Comparison of ENCODE assay signal across 22 mouse cellular contexts in the genomic region with DNA sequence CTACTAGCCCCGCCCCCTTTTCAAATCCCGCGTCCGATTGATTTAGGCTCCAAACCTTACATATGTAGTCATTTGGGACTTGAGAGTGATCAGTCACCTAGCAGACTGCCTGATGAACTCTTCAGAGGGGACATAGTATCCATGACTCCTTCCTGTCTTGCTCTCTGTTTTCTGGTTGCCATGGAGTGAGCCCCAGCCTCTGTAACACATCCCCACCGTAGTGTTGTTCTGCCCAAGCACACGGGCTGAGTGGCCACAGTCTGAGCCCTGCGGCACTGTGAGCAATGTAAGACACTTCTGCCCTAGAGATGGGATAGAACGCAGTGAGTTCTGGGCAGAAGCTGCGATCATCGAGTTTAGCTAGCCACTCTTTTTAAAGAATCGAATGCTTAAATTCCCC.
"Had no signal": no experiment of that assay in that cellular context is flagged by ENCODE, and none has a peak within 500 bp of the region (broad histone marks: within the 10 kb centered on the region; RNA-seq: fewer than 3 reads in every experiment).

No protein-coding gene starts in this region.

- H3K9me3 ChIP-seq: kidney, embryonic 15.5 days; lung, embryonic 15.5 days; megakaryocyte, embryonic 14.5 days; midbrain, embryonic 10.5 days; midbrain, embryonic 13.5 days; neural tube, embryonic 13.5 days; stomach, embryonic 15.5 days had no signal

- H3K27me3 ChIP-seq: lung, embryonic 15.5 days; midbrain, embryonic 13.5 days; neural tube, embryonic 13.5 days; stomach, embryonic 15.5 days had no signal

- DNase-seq: kidney, adult 11 months; kidney, adult 8-10 months; kidney, postnatal 10 days; kidney, postnatal 36 days; layer of hippocampus, postnatal 36 days; lung, postnatal 10 days; lung, postnatal 36 days; retina, postnatal 1 day; right cerebral cortex, postnatal 25 days; spleen, adult 18-20 months; thymus, postnatal 25 days had no signal

- H3K4me2 ChIP-seq: kidney, embryonic 15.5 days; lung, embryonic 15.5 days; midbrain, embryonic 13.5 days; neural tube, embryonic 13.5 days; stomach, embryonic 15.5 days had no signal

- H3K4me3 ChIP-seq: kidney, embryonic 15.5 days; left cerebral cortex, adult 2 months; lung, embryonic 15.5 days; megakaryocyte, embryonic 14.5 days; midbrain, embryonic 10.5 days; midbrain, embryonic 13.5 days; myocyte; neural tube, embryonic 13.5 days; stomach, embryonic 15.5 days had no signal

- H3K4me1 ChIP-seq: kidney, embryonic 15.5 days; megakaryocyte, embryonic 14.5 days; midbrain, embryonic 10.5 days; midbrain, embryonic 13.5 days; neural tube, embryonic 13.5 days had no signal

- H3K27ac ChIP-seq: kidney, embryonic 15.5 days; left cerebral cortex, adult 2 months; liver, embryonic 14.5 days; lung, embryonic 15.5 days; midbrain, embryonic 10.5 days; midbrain, embryonic 13.5 days; neural tube, embryonic 13.5 days; stomach, embryonic 15.5 days had no signal

- H3K9ac ChIP-seq: kidney, embryonic 15.5 days; liver, embryonic 14.5 days; lung, embryonic 15.5 days; midbrain, embryonic 13.5 days; neural tube, embryonic 13.5 days; stomach, embryonic 15.5 days had no signal

- H3K36me3 ChIP-seq: kidney, embryonic 15.5 days; lung, embryonic 15.5 days; midbrain, embryonic 10.5 days; midbrain, embryonic 13.5 days; neural tube, embryonic 13.5 days; stomach, embryonic 15.5 days had no signal

- ATAC-seq: midbrain, embryonic 13.5 days; midbrain, embryonic 16.5 days had no signal
